Mouse (Mus musculus) kidney, adult 9 months (tissue): ENCODE results near the gene Gnptg.

Source experiments
- DNase-seq: peaks from one replicate; pipeline ENCODE4 v3.0.0; 2022

Gnptg gene

GRCm38 (mm10) chr17:25239695-25240636, at the start of gene Gnptg, which contains the start of gene Tsr3:
Gene Gnptg (minus strand): TSS chr17:25240124.
Gene Tsr3 (plus strand): TSS chr17:25240170.
- peak; percentile 83 for DNase-seq

- DNase-seq, result peak; percentile 52
Observed at GRCm38 (mm10) chr17:25288842-25289241, 48.9 kb upstream of the Gnptg start.

GRCm38 (mm10) chr17:25285033-25285432, 45.1 kb upstream of the Gnptg start:
- DNase-seq, result peak; percentile 93

DNA sequence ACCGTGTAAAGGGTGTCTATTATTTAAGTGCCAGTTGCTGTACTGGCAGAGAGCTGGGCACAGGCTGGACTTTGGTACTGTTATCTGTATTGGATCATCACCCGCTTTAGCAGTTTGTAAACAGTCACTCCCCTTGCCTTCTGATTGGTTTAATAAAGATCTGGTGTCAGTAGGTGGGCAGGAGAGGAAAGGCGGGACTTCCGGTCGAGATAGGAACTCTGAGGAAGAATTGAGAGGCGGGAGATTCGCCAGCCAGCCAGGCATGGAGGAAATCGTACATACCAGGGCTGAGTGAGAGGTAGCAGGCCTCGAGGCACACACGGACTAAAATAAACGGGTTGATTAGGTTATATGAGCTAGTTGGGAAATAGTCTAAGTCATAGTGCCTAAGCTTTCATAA, 42.2 kb upstream of the Gnptg start:
- DNase-seq, result peak; percentile 90

- no peak for DNase-seq
Observed at GRCm38 (mm10) chr17:25275833-25276232, 35.9 kb upstream of the Gnptg start.

GRCm38 (mm10) chr17:25274571-25275346, 34.8 kb upstream of the Gnptg start, which contains the start of gene Ube2i:
Gene Ube2i (minus strand): TSS chr17:25274622.
- no peak for DNase-seq

GRCm38 (mm10) chr17:25273706-25274501, 34.0 kb upstream of the Gnptg start:
- peak; percentile 99 for DNase-seq

GRCm38 (mm10) chr17:25272951-25273705, 33.2 kb upstream of the Gnptg start:
- DNase-seq, result peak; percentile 58

GRCm38 (mm10) chr17:25272326-25272725, 32.4 kb upstream of the Gnptg start:
- DNase-seq, result peak; percentile 42

DNA sequence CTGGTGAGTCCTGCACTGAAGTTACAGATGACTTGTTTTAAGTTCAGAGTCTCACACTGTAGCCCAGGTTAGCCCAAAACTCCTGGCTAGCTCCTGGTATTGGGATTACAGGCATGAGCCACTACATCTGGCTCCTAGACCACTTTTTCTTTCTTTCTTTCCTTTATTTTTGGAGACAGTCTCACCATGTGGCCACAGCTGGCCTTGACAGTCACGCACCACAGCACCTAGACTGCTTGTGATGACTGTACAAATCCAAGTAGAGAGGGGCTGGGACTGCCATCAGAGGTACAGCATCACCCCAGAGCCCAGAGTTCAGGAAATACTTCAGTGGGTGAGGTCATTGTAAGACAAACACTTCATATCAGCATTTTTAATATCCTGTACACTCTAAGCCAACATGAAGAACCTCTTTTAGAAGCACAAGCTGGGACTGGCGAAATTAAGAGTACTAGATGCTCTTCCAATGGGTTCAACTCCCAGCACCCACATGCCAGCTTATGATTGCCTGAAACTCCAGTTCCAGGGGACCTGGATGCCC, 30.9 kb upstream of the Gnptg start:
- DNase-seq, result no peak

DNA sequence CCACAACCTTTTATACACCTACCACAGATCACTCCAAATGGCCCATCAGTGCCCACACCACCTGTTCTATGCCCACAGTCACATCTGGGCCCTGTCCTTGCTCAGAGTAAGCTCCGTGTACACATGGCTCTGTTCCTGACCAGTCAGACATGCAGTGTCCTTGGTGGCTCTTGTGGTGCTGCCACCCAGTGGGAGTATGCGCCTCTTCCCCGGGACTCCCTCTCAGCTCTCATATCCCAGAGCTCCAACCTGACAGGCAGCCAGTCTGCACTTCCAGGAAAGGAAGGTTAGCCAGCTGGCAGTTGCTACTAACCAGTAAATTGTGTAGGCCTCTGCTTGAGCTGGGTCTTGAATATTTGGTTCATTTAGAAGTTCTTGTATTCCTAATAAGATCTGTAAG, 24.5 kb upstream of the Gnptg start:
- DNase-seq, result peak; percentile 42

DNA sequence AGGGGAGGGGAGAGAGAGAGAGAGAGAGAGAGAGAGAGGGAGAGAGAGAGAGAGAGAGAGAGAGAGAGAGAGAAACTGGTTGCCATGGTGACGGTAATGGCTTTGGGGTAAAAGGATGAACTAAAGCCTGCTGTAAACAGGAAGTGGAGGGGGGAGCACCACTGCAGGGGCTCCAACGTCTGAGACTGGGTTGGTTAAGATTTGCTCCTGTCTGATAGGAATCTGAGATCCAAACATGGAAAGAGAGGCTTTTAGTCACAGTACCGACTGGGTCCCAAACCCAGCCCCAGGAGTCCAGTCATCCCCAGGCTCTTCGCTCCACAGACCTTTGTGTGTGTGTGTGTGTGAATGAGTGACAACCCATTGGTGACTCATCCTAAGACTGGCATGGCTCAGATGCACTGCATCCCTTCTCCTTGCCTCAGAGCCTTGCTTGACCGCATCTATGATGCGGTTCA, 17.9 kb upstream of the Gnptg start:
- DNase-seq, result no peak

GRCm38 (mm10) chr17:25256140-25256754, 16.3 kb upstream of the Gnptg start, which contains the start of gene Baiap3:
Gene Baiap3 (minus strand): TSS chr17:25256364.
- DNase-seq, result no peak

DNA sequence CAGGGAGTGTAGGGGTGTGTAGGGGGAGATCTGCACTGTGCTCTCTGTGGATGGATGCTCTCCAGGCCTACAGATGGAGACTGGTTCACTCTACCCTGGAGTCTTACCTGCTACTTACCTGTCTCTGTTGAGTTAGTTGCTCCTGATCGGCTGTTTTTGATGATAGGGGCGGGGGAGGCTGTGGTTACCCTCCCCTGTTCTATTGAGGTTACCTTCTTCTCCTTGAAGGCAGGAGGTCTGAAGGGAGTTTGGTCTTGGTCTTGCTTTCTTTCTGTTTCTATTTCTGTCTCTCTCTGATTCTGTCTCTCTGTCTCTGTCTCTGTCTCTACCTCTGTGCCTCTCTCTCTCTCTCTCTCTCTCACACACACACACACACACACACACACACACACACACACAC, 15.2 kb upstream of the Gnptg start:
- DNase-seq, result no peak

DNA sequence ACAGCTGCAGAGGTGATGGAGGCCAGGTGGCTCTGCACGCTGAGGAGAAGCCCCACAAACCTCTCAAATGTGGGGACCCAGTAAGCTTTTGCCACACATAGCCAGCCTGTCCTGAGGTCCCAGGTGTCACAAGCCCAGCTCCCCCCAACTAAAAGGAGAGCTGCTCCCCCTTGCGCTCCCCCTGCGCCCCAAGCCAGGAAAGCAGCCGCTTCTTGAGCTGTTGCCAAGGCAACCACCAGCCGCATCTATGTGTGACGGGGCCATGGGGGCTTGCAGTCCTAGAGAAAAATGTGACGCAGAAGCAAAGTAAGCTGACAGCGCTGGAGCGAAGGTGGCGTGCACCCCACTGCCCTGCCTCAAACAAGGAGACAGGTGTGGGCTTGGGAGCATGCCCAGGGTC, 13.8 kb upstream of the Gnptg start:
- DNase-seq, result no peak

DNA sequence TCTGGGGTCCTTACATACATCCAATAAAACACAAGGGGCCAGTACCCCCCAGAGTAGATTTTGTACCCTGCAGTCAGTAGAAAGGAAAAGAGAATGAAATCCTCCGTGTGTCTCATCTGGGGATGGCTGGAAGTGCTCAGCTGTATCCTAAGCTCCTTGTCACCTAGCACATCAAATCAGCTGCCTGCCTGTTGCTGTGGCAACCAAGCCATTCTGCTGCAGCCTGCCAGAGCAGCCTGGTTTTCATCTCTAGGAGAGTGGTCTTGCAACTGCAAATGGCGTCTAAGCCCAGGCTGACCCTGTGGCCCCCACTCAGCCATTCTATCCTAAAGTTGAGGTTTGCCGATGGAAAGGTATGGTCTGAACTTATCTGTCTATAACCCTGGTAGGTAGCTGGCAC, 12.7 kb upstream of the Gnptg start:
- no peak for DNase-seq

- no peak for DNase-seq
Observed at GRCm38 (mm10) chr17:25250181-25250835, 10.4 kb upstream of the Gnptg start.

DNA sequence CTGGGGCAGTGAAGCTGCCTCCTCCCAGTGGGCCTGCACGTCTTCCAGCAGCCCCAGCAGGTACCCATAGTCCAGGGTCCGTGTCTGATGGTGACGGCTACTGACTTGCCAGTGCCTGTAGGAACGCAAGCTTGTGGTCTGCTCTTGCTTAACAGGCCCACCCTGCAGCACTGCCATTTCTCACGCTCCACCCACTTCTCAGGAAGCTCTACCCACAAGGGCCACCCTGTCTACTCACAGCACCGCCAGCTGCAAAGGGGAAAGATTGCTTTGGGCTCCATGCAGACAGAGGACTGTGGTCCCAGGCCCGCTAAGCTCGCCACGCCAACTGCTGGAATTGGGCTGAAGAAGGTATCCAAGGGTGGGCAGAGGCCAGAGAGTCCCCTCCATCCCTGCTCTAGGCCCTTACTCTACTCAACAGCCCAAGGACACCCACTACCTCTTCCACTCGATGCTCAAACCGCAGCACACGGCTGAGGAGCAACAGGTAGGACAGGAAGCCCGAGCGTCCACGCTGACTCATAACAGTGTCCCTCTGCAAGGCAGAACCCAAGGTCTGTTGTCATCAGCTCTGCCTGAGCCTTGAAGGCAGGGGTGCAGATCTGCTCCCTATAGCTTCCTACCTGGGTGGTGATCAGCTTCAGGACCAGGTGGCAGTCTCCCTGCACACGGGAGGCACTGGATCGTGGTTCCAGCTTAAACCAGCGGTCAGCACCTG, 8.3 kb upstream of the Gnptg start:
- no peak for DNase-seq

DNA sequence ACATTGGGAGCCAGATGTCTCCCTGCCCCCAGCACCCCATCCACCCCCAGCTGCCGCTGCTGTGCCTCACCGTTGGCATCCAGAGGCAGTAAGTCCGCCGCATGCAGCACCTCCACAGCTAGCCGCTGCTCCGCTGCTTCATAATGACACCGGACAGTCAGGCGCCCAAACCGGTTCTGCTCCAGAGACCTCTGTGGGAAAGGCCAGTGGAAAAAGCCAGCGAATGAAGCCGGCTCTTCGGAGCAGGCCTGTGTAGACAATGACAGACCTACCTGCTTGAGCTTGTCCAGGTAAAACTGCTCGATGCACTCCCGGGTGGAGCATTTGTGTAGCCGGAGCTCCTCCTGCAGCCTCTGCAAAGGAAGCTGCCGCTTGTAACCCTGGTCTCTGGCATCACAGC, 4.3 kb upstream of the Gnptg start:
- DNase-seq, result no peak
